In the genomic region with DNA sequence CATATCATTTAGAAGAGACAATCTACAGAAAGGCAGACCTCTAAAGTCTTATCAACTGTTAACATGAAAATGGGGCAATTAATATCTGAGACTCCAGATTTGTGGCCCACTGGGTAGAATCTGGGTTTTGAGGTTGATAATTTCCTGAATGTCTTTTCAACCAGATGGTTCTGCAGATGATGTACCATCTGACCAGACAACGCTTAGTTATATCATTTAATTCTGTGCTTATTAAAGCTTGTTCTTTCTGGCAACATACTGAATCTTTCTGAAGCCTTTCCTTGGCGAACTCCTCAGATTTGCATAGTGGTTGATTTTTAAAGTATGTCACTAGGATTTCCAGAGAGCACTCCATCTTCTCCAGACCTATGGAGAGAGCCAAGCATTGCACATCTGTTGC, we compare ENCODE assay signal across 21 mouse cellular contexts.
"Had no signal": no experiment of that assay in that cellular context is flagged by ENCODE, and none has a peak within 500 bp of the region (broad histone marks: within the 10 kb centered on the region; RNA-seq: fewer than 3 reads in every experiment).

No protein-coding gene starts in this region.

- H3K4me2 ChIP-seq: limb, embryonic 12.5 days; limb, embryonic 15.5 days; liver, embryonic 11.5 days; lung, embryonic 14.5 days; midbrain, embryonic 12.5 days; midbrain, embryonic 15.5 days; neural tube, embryonic 12.5 days; neural tube, embryonic 15.5 days; stomach, embryonic 15.5 days had no signal

- ATAC-seq: liver, postnatal 0 days; lung, postnatal 0 days; midbrain, embryonic 15.5 days had no signal

- H3K9me3 ChIP-seq: limb, embryonic 12.5 days; limb, embryonic 15.5 days; midbrain, embryonic 12.5 days; midbrain, embryonic 15.5 days; neural tube, embryonic 12.5 days; neural tube, embryonic 15.5 days; stomach, embryonic 15.5 days had no signal

- H3K27me3 ChIP-seq: limb, embryonic 12.5 days; limb, embryonic 15.5 days; midbrain, embryonic 12.5 days; midbrain, embryonic 15.5 days; neural tube, embryonic 12.5 days; neural tube, embryonic 15.5 days; stomach, embryonic 15.5 days had no signal

- H3K4me1 ChIP-seq: limb, embryonic 12.5 days; limb, embryonic 15.5 days; midbrain, embryonic 12.5 days; midbrain, embryonic 15.5 days; neural tube, embryonic 12.5 days; neural tube, embryonic 15.5 days; stomach, embryonic 15.5 days had no signal

- H3K4me3 ChIP-seq: limb, embryonic 12.5 days; limb, embryonic 15.5 days; midbrain, embryonic 12.5 days; midbrain, embryonic 15.5 days; neural tube, embryonic 12.5 days; neural tube, embryonic 15.5 days; stomach, embryonic 15.5 days had no signal

- H3K9ac ChIP-seq: limb, embryonic 12.5 days; limb, embryonic 15.5 days; liver, embryonic 14.5 days; liver, postnatal 0 days; lung, embryonic 14.5 days; midbrain, embryonic 12.5 days; midbrain, embryonic 15.5 days; neural tube, embryonic 12.5 days; neural tube, embryonic 15.5 days; stomach, embryonic 15.5 days had no signal

- DNase-seq: kidney, adult 2 months; kidney, postnatal 25 days; left cerebral cortex, postnatal 4 days; liver, postnatal 0 days; lung, embryonic 14.5 days; retina, postnatal 1 day; right cerebral cortex, postnatal 25 days; spleen, adult 18-20 months; thymus, postnatal 25 days had no signal

- H3K27ac ChIP-seq: kidney, postnatal 0 days; limb, embryonic 12.5 days; limb, embryonic 15.5 days; liver, embryonic 14.5 days; macrophage; midbrain, embryonic 12.5 days; midbrain, embryonic 15.5 days; neural tube, embryonic 12.5 days; neural tube, embryonic 15.5 days; stomach, embryonic 15.5 days had no signal

- H3K36me3 ChIP-seq: limb, embryonic 12.5 days; limb, embryonic 15.5 days; midbrain, embryonic 12.5 days; midbrain, embryonic 15.5 days; neural tube, embryonic 12.5 days; neural tube, embryonic 15.5 days; stomach, embryonic 15.5 days had no signal
